Mouse (Mus musculus) limb, embryonic 14.5 days (tissue): ENCODE results near the gene Gm19345. TPM values are rescaled to one million over a fixed set of nuclear protein-coding genes. Genes with fewer than 3 reads are reported as not detected.

Experiments
- ATAC-seq: fragments of 200-750 bp; cut with Nextera tagmentation; 2 replicates; pipeline ENCODE4 v1.8.0; 2017; ENCODE audit warnings: low read depth, moderate number of reproducible peaks, moderate TSS enrichment; ENCODE audit not compliant: low FRiP score
- DNase-seq: peaks from one replicate; pipeline ENCODE4 v3.0.0-alpha.2; 2015; ENCODE audit warnings: low spot score
- H3K27ac ChIP-seq: fragments of 300-500 bp; sonication (generic); replicated peaks from 2 replicates; pipeline ENCODE4 v1.5.1; 2014; ENCODE audit warnings: low read depth, mild to moderate bottlenecking, low read length, moderate library complexity, mixed read lengths
- H3K27me3 ChIP-seq: fragments of 300-500 bp; sonication (generic); 2 replicates; pipeline ENCODE4 v1.6.1; 2014; ENCODE audit warnings: low read length, mixed read lengths; ENCODE audit not compliant: control insufficient read depth, insufficient read depth
- H3K36me3 ChIP-seq: fragments of 300-500 bp; sonication (generic); 2 replicates; pipeline ENCODE4 v1.6.1; 2014; ENCODE audit warnings: mild to moderate bottlenecking, low read length, moderate library complexity, mixed read lengths; ENCODE audit not compliant: control insufficient read depth, insufficient read depth
- H3K4me1 ChIP-seq: fragments of 300-500 bp; sonication (generic); 2 replicates; pipeline ENCODE4 v1.6.1; 2014; ENCODE audit warnings: antibody characterized with exemption, low read length, mixed read lengths; ENCODE audit not compliant: control insufficient read depth, insufficient read depth
- H3K4me2 ChIP-seq: fragments of 300-500 bp; sonication (generic); replicated peaks from 2 replicates; pipeline ENCODE4 v1.6.1; 2014; ENCODE audit warnings: low read depth, mild to moderate bottlenecking, low read length, moderate library complexity; ENCODE audit not compliant: severe bottlenecking
- H3K4me3 ChIP-seq: fragments of 300-500 bp; sonication (generic); replicated peaks from 2 replicates; pipeline ENCODE4 v1.5.1; 2014; ENCODE audit warnings: low read length
- H3K9ac ChIP-seq: fragments of 300-500 bp; sonication (generic); 2 replicates; pipeline ENCODE4 v1.6.1; 2014; ENCODE audit warnings: mild to moderate bottlenecking, low read depth, low read length, moderate library complexity; ENCODE audit not compliant: severe bottlenecking
- H3K9me3 ChIP-seq: fragments of 300-500 bp; sonication (generic); 2 replicates; pipeline ENCODE4 v1.6.1; 2016; ENCODE audit warnings: low read length; ENCODE audit not compliant: control insufficient read depth
- POLR2A ChIP-seq: fragments of 200-500 bp; IDR thresholded peaks from 2 replicates; pipeline ENCODE4 v1.8.0; 2012; ENCODE audit warnings: inconsistent platforms, mild to moderate bottlenecking, moderate library complexity, borderline replicate concordance; ENCODE audit not compliant: insufficient read depth, insufficient read length; ENCODE audit errors: extremely low read depth
- WGBS: fragments of 180-500 bp; shearing (Covaris S2); extraction: QIAGEN DNeasy Blood & Tissue Kit; methylation state at CpG from one replicate; pipeline ENCODE4 v1.1.7; 2014; 5-methylcytosine and 5-hydroxymethylcytosine counted together
- polyA plus RNA-seq, 2 experiments: library from polyadenylated mRNA; depleted of rRNA in 1 of 2; stranded (reverse) in 1 of 2; unstranded in 1 of 2; fragments of >200 nt; fragmentation: Nextera tagmentation in 1 of 2; extraction: Ambion mirVana in 1 of 2; gene quantifications; 2 replicates each; pipeline versions ENCODE4 v1.2.1 to v1.2.3; 2012 to 2014

Gm19345 gene
- polyA plus RNA-seq, 2 experiments, result 0.13 TPM; not detected in 1

DNA sequence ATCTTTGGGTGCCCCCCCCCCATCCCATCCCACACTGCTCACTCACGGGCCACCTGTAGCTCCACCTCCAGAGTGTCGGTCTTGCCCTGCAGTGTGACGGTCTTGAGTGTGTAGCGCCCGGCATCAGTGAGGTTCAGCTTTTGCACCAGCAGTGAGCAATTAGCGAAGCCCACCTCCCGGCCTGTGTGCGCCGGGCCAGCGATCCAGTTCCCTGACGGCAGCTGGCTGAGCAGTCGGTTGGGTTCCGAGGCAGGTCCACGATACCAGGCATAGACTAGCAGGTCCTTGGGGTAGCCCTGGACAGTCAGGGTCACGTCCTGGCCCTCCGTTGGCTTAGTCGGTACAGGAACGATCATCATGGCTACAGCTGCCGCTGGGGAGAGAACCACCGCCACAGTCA lies 1.7 kb downstream of the Gm19345 start:
- 90% methylated on average over 20 of the region's 20 CpGs for WGBS
- Histone ChIP-seq H3K4me2 (no peak overlapping the region), H3K9ac (no peak overlapping the region), H3K4me1 (peaks cover 4% of the 10 kb centered on the region; the same call in 1 of the 2 replicates), H3K9me3 (no peaks in the 10 kb centered on the region), H3K27ac (no peak overlapping the region), H3K36me3 (no peaks in the 10 kb centered on the region), H3K4me3 (no peak overlapping the region), H3K27me3 (peaks cover 14% of the 10 kb centered on the region)
- DNase-seq, result no peak
- TF ChIP-seq POLR2A, result no peak
- no peak for ATAC-seq

DNA sequence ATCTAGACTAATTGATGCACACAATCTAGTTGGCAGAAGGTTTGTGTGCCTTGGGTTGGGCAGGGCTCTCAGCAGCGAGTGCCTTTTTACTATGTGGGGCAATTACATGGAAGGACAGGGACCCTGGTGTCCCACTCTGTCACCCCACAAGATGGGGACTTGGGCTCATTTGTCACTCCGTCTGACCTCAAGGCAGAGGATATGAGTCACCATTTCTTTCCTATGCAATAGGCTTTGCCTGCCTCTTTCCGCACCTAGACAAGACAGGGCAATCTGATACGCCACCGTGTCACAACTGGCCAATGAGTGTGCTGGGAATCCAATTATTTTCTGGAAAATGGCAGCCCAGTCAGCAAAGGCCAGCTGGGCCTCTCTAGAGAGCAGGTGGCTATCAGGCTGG lies 3.9 kb downstream of the Gm19345 start:
- Histone ChIP-seq H3K4me3 (no peak overlapping the region), H3K4me2 (no peak overlapping the region), H3K27ac (no peak overlapping the region), H3K27me3 (peaks cover 14% of the 10 kb centered on the region), H3K9ac (no peak overlapping the region), H3K36me3 (no peaks in the 10 kb centered on the region), H3K9me3 (no peaks in the 10 kb centered on the region), H3K4me1 (peaks cover 4% of the 10 kb centered on the region; the same call in 1 of the 2 replicates)
- WGBS, result 82% methylated on average over 5 of the region's 5 CpGs
- no peak for DNase-seq
- no peak for TF ChIP-seq POLR2A
- ATAC-seq, result no peak

GRCm38 (mm10) chr7:19856283-19856682 lies 4.5 kb downstream of the Gm19345 start:
- Histone ChIP-seq H3K4me2 (no peak overlapping the region), H3K4me3 (no peak overlapping the region), H3K27me3 (peaks cover 14% of the 10 kb centered on the region), H3K27ac (no peak overlapping the region), H3K4me1 (peaks cover 4% of the 10 kb centered on the region; the same call in 1 of the 2 replicates), H3K36me3 (no peaks in the 10 kb centered on the region), H3K9me3 (no peaks in the 10 kb centered on the region), H3K9ac (no peak overlapping the region)
- DNase-seq, result no peak
- no peak for ATAC-seq
- TF ChIP-seq POLR2A, result no peak
- WGBS, result 84% methylated on average over 6 of the region's 6 CpGs

GRCm38 (mm10) chr7:19859740-19860139 lies 7.9 kb downstream of the Gm19345 start:
- no peak overlapping the region for H3K4me2 ChIP-seq
- H3K9me3 ChIP-seq, result no peaks in the 10 kb centered on the region
- H3K4me1 ChIP-seq, result no peaks in the 10 kb centered on the region
- no peaks in the 10 kb centered on the region for H3K27me3 ChIP-seq
- no peak overlapping the region for H3K4me3 ChIP-seq
- no peaks in the 10 kb centered on the region for H3K36me3 ChIP-seq
- 72% methylated on average over 10 of the region's 10 CpGs for WGBS
- no peak overlapping the region for H3K27ac ChIP-seq
- no peak for TF ChIP-seq POLR2A
- no peak for DNase-seq
- no peak for ATAC-seq
- H3K9ac ChIP-seq, result no peak overlapping the region

DNA sequence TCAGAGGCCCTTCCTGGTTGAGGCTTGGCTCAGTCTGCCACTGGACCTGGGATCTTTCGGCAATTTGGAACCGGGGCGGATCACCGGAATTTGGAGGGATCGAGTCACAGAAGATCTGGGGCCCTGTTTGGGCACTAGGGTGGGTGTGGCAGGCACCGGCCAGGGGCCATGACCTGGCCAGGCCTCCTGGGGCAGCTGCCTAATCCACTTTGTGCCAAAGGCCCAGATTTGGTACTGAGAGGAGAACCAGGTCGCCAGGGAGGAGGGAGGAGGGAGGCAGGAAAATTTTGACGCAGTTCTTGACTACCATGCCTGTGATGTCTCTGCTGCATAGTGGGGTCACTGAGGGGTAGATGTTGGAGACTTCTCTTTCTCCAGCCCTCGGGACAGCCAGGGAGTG lies 9.4 kb downstream of the Gm19345 start, which contains the start of gene Ceacam16:
Gene Ceacam16, minus strand, starts transcription at position 101 of the 400 bp plus-strand sequence.
- Histone ChIP-seq H3K4me3 (no peak within 1 kb of the TSS), H3K27me3 (no peaks in the 10 kb centered on the region), H3K36me3 (no peaks in the 10 kb centered on the region), H3K4me2 (no peak within 1 kb of the TSS), H3K4me1 (no peaks in the 10 kb centered on the region), H3K27ac (no peak within 1 kb of the TSS), H3K9me3 (no peaks in the 10 kb centered on the region), H3K9ac (no peak within 1 kb of the TSS)
- ATAC-seq, result no peak
- 86% methylated on average over 9 of the region's 9 CpGs for WGBS
- no peak for DNase-seq
- TF ChIP-seq POLR2A, result no peak

DNA sequence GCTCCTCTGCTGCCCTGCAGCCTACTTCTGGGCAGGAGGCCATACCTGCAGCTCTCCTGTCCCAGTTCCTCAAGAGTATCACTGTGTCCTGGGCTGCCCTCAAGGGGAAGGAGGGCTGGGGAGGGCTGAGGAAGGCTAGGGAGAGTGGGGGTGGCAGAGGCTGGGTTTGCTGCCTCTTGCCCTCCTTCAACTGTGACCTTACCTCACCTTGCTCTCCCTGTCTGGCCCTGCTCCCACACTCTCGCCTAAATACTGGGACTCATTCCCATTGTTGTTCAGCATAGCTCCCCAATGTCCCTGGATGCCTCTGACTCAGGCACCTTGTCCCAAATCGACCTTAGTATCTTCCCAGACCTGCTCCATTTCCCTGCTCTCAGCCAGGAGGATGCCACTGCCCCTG lies 12.4 kb downstream of the Gm19345 start:
- Histone ChIP-seq H3K4me3 (no peak overlapping the region), H3K4me2 (no peak overlapping the region), H3K36me3 (no peaks in the 10 kb centered on the region), H3K27ac (no peak overlapping the region), H3K4me1 (no peaks in the 10 kb centered on the region), H3K9ac (no peak overlapping the region), H3K9me3 (no peaks in the 10 kb centered on the region), H3K27me3 (no peaks in the 10 kb centered on the region)
- TF ChIP-seq POLR2A, result no peak
- ATAC-seq (no peak), DNase-seq (no peak)
- WGBS, result 33% methylated on average over 2 of the region's 2 CpGs
